Mouse (Mus musculus) liver, adult 2 months (tissue): ENCODE data around the gene Fcor. TPM values are rescaled to one million over a fixed set of nuclear protein-coding genes. Genes with fewer than 3 reads are reported as not detected.

Source experiments
- DNase-seq: peaks from one replicate; pipeline ENCODE4 v3.0.0-alpha.2; 2011; ENCODE audit warnings: low read depth, low spot score; ENCODE audit errors: extremely low read depth
- H3K27ac ChIP-seq: fragments of 200-500 bp; replicated peaks from 2 replicates; pipeline ENCODE4 v1.5.1; 2012; ENCODE audit warnings: low read depth, mild to moderate bottlenecking, control low read depth, inconsistent platforms, low read length; ENCODE audit not compliant: insufficient read depth
- H3K27me3 ChIP-seq: fragments of 200-500 bp; 2 replicates; pipeline ENCODE4 v1.6.1; 2012; ENCODE audit warnings: mild to moderate bottlenecking, moderate library complexity, low read length, inconsistent platforms; ENCODE audit not compliant: control insufficient read depth, insufficient read depth
- H3K36me3 ChIP-seq: fragments of 200-500 bp; 2 replicates; pipeline ENCODE4 v1.6.1; 2012; ENCODE audit warnings: low read length, inconsistent platforms; ENCODE audit not compliant: control insufficient read depth, insufficient read depth
- H3K4me1 ChIP-seq: fragments of 200-500 bp; 2 replicates; pipeline ENCODE4 v1.6.1; 2011; ENCODE audit warnings: low read length; ENCODE audit not compliant: control insufficient read depth, insufficient read depth
- H3K4me3 ChIP-seq: fragments of 200-500 bp; 2 replicates; pipeline ENCODE4 v1.5.1; 2011; ENCODE audit warnings: low read depth, mild to moderate bottlenecking, control low read depth, low read length, moderate library complexity; ENCODE audit not compliant: insufficient read depth
- H3K79me2 ChIP-seq: fragments of 200-500 bp; 2 replicates; pipeline ENCODE4 v1.6.1; 2012; ENCODE audit warnings: inconsistent platforms, mild to moderate bottlenecking, low read length, moderate library complexity; ENCODE audit not compliant: control insufficient read depth, insufficient read depth
- H3K9ac ChIP-seq: fragments of 200-500 bp; 2 replicates; pipeline ENCODE4 v1.6.1; 2012; ENCODE audit warnings: low read depth, mild to moderate bottlenecking, control low read depth, inconsistent platforms, low read length
- CTCF ChIP-seq: fragments of 200-500 bp; IDR thresholded peaks from 2 replicates; pipeline ENCODE4 v1.5.1; 2011; ENCODE audit warnings: low read depth, low read length, control low read depth
- POLR2A ChIP-seq: fragments of 200-500 bp; IDR thresholded peaks from 2 replicates; pipeline ENCODE4 v1.6.1; 2011; ENCODE audit warnings: low read length, control low read depth; ENCODE audit not compliant: insufficient read depth; ENCODE audit errors: extremely low read depth
- WGBS: fragments of 180-500 bp; shearing (Covaris S2); methylation state at CpG from one replicate; pipeline ENCODE4 v1.1.7; 2018; 5-methylcytosine and 5-hydroxymethylcytosine counted together
- polyA plus RNA-seq: library from polyadenylated mRNA; depleted of rRNA; stranded (reverse); fragments of >200 nt; gene quantifications from 2 replicates; pipeline ENCODE4 v1.2.3, GENCODE M21; 2012
- total RNA-seq: library from RNA; depleted of rRNA; stranded (reverse); fragments of >200 nt; gene quantifications from 2 replicates; pipeline ENCODE4 v1.2.3, GENCODE M21; 2014

The Fcor gene
- total and polyA plus RNA-seq, 2 experiments: 1.9 to 5.7 TPM

DNA sequence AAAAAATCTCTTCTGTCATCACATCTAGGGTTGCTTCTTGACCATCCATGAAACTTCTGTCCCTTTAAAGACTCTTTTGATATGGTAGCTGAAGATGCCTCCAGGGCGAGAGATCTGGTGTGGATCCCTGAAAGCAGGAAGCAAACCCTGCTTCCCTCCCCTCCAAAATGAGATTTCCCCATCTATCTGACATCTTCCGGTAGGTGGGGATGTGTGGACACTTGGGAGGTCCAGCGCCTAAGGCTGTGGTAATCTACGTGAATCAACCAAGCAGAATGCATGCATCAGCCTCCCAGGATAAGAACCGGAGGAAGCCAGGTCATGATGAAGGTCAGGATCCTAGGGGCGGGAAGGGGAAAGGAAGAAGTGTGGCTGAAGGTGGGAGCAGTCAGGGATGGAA lies 6.7 kb downstream of the Fcor start, which contains the start of gene Mcemp1:
Gene Mcemp1, plus strand, starts transcription at position 248 of the 400 bp plus-strand sequence.
- no peaks in the 10 kb centered on the region for H3K27me3 ChIP-seq
- H3K4me1 ChIP-seq: no peaks in the 10 kb centered on the region
- TF ChIP-seq POLR2A (no peak), CTCF (no peak)
- 70% methylated on average over 6 of the region's 6 CpGs for WGBS
- no peak within 1 kb of the TSS for H3K27ac ChIP-seq
- H3K79me2 ChIP-seq: no peaks in the 10 kb centered on the region
- no peak within 1 kb of the TSS for H3K4me3 ChIP-seq
- DNase-seq: no peak
- no peak within 1 kb of the TSS for H3K9ac ChIP-seq
- H3K36me3 ChIP-seq: no peaks in the 10 kb centered on the region

DNA sequence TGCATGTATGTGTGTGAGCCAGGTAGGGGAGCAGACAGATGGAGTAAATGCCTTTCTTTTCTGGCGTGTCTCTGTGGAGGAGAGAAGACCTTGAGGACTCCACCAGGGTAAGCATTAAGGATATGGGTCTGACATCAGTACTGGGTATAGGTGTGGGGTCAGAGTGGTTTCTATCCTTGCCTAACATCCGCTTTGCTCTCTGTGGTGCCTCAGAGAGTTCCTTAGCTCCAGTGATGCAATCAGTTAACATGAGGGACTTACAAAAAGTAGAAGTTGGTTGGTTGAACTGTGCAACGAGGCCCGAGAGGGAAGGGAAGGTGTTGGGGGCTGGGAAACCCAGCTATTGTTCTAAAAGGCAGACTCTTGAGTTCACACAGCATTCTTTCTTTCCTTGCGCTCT lies 7.8 kb downstream of the Fcor start:
- TF ChIP-seq CTCF (no peak), POLR2A (no peak)
- H3K79me2 ChIP-seq: no peaks in the 10 kb centered on the region
- 52% methylated on average over 5 of the region's 5 CpGs for WGBS
- H3K4me3 ChIP-seq: no peak overlapping the region
- no peak for DNase-seq
- no peaks in the 10 kb centered on the region for H3K27me3 ChIP-seq
- no peak overlapping the region for H3K9ac ChIP-seq
- H3K36me3 ChIP-seq: no peaks in the 10 kb centered on the region
- H3K4me1 ChIP-seq: no peaks in the 10 kb centered on the region
- H3K27ac ChIP-seq: no peak overlapping the region

DNA sequence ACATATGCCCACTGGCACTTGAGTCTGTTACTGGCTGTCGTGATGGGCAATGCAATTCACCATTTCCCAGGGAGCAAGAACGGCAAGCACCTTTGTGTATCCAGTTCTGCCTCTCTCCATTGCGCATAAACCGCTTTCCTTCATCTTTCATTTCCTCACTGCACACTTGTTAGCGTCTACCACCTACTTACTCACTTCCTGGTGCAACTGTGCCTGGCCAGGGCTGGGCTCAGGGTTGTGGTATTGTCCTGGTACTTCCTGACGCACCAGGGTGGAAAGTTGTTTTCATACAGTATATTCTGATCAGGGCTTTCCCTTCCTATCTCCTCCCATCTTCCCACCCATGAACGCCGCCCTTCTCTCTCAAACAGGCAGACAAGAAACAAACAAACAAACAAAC lies 11.3 kb downstream of the Fcor start:
- Histone ChIP-seq H3K4me1 (no peaks in the 10 kb centered on the region), H3K27ac (no peak overlapping the region), H3K4me3 (no peak overlapping the region), H3K27me3 (no peaks in the 10 kb centered on the region), H3K36me3 (no peaks in the 10 kb centered on the region), H3K9ac (no peak overlapping the region), H3K79me2 (no peaks in the 10 kb centered on the region)
- no peak for DNase-seq
- no peak for TF ChIP-seq CTCF
- TF ChIP-seq POLR2A: no peak
- WGBS: 72% methylated on average over 8 of the region's 8 CpGs

DNA sequence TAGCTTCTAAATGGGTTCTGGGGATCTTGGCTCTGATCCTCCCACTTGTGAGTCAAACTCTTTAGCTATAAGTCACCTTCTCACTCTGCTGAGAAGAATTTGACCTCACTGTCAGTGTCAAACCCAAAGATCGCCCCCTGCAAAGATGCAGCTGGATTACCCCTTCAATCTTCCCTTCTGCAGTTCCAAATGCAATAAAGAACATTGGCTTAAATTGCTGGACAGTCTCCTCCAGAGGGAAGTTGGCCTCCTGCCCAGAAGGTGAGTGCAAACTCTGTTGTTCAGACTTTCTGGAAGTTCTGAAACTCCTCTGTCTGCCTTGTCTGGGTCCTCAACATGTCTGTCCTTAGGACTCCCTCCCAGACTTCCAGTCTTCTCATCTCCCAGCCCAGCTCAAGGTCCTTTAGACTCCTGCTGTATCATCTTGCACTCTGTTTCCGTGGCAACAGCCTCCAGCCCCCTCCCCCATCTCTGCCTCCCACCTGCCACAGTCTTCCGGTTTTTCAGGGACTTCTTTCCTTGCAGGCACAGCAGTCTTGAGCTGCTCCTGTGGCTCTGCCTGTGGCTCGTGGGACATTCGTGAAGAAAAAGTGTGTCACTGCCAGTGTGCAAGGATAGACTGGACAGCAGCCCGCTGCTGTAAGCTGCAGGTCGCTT lies 15.3 kb downstream of the Fcor start:
- no peak for DNase-seq
- Histone ChIP-seq H3K27me3 (no peaks in the 10 kb centered on the region), H3K27ac (no peak overlapping the region), H3K4me1 (no peaks in the 10 kb centered on the region), H3K9ac (no peak overlapping the region), H3K36me3 (no peaks in the 10 kb centered on the region), H3K4me3 (no peak overlapping the region), H3K79me2 (no peaks in the 10 kb centered on the region)
- no peak for TF ChIP-seq CTCF
- TF ChIP-seq POLR2A: no peak
- 41% methylated on average over 7 of the region's 7 CpGs for WGBS

DNA sequence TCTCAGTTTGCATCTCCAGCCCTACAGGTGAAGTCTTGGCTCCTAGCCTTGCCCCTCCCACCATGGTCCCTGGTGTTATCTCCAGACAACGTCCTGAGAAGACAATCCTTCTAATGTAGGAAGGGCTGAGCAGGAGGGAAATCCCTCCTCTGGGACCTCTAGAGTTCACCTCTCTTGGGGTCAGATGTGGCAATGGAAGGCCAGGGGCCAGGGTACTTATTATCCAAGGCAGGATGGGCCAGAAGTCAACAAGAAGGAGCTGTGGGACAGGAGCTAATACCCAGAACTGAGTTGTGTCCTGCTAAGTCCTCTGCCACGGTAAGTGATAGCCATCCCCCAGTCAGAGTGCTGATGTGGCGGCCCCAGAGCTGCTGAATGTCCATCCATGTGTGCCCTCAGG lies 16.6 kb downstream of the Fcor start, which contains the start of gene Retn:
Gene Retn, plus strand, starts transcription at position 245 of the 400 bp plus-strand sequence.
- Histone ChIP-seq H3K9ac (no peak within 1 kb of the TSS), H3K27me3 (no peaks in the 10 kb centered on the region; the same call in 1 of the 2 replicates), H3K4me3 (no peak within 1 kb of the TSS), H3K4me1 (no peaks in the 10 kb centered on the region), H3K27ac (no peak within 1 kb of the TSS), H3K36me3 (no peaks in the 10 kb centered on the region), H3K79me2 (no peaks in the 10 kb centered on the region)
- TF ChIP-seq CTCF (no peak), POLR2A (no peak)
- WGBS: 73% methylated on average over 3 of the region's 3 CpGs
- DNase-seq: no peak
